Mouse (Mus musculus) right cerebral cortex, postnatal 25 days (tissue): ENCODE measurements at regions not wholly inside any gene's neighbourhood (a gene's known extent, or its start where the extent isn't known, plus 50 kb on each side); places are given as distances from the start of the nearest gene placed in this dataset.

Experiments used
- DNase-seq: peaks from one replicate; pipeline ENCODE4 v3.0.0; 2022

DNA sequence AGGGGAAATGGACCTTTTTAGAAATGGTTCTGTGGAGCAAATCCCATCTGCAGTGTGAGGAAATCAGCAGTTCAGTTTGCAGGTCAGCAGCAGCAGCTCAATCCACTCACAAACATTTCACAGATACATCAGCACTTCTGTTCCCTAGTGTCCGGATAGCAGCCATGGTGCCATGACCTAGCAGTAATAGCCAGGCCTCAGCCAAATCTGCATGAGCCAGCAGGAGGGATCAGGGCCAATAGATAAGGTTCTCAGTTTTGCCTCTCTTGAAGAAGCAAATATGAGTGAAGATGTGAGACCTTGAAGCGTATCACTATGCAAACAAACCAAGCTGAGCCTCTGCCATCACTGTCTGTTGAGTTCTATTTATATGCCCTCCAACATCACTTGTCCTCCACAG is 380.7 kb upstream of the Chrm3 start:
- DNase-seq: no peak

DNA sequence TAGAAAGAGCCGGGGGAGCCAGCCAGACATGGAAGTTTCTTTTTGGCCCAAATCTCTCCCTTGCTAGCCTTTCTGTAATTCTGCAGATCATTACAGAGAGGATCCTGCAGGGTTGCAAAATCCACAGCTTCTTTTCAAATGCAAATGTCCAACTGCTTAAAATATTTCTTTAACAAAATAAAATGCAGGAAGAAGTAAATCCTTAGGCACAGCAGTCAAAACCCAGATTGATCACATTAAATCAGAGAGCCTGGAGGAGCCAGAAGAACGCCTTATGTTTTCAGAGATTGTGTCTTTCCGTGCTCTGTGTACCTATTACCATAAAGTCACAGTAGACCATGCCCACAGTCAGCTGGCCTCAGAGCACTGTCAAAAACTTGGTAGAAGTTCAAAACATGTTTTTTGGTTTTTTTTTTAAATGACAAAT is 365.1 kb upstream of the Chrm3 start:
- DNase-seq: no peak

GRCm38 (mm10) chr13:10725335-10725734 is 364.7 kb upstream of the Chrm3 start:
- no peak for DNase-seq

GRCm38 (mm10) chr13:10720639-10721038 is 360.0 kb upstream of the Chrm3 start:
- peak; percentile 13 for DNase-seq

- no peak for DNase-seq
Observed at GRCm38 (mm10) chr13:10711451-10711850, 350.8 kb upstream of the Chrm3 start.

- DNase-seq: no peak
Observed at GRCm38 (mm10) chr13:10710909-10711308, 350.3 kb upstream of the Chrm3 start.

DNA sequence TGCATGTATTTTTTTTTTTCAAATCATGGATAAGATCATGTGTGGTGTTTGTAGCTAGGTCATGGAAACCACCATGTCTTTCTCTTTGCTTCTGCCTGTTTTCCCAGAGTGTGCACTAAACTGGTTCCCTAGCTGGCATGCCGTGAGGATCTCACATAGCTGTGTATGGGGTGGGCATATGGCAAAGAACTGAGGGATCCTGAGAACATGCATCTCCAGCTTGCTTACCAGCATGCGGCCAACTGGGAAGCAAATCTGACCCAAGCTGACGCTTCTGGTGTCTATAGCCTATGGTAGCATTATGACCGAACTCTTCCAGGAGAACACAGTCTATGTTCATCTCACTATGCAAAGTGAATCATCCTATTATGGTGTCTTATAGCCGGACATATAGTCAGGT is 336.5 kb upstream of the Chrm3 start:
- DNase-seq: no peak

DNA sequence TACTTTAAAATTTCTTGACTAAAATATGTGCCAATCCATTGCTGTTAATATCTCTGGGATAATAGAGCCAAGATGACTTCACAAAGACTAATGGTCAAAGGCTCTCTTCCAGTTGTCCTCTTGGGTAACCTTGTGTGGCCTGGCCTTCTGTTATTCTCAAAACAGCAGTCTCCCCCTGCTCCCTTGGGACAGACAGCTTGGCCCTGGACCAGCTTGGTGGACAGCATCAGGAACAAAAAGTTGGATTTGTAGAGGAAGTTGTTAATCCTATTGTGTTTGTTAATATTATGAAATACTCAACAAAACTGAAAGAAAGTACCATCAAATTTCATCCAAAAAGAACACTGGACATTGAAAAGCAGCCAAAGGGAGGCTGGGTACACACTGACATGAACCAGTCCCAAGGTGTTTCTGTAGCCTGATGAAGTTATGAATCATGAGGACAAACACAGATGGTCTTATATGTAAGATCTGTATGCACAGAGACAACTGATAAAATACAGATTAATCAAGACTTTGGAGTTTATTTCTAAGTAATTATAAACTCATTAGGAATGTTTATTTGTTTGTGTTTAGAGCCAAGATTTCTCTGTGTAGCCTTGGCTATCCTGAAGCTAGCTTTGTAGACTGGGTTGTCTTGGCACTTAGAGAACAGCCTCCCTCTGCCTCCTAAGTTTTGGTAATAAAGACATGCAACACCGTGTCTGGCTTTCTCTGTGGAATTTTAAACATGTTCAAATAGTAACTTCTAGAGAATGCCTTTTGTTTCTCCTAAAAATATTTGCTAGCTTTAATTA is 335.7 kb upstream of the Chrm3 start:
- no peak for DNase-seq

- no peak for DNase-seq
Observed at GRCm38 (mm10) chr13:10691307-10691706, 330.7 kb upstream of the Chrm3 start.

GRCm38 (mm10) chr13:10687379-10687778 is 326.7 kb upstream of the Chrm3 start:
- no peak for DNase-seq

GRCm38 (mm10) chr13:10654086-10654422 is 293.4 kb upstream of the Chrm3 start:
- DNase-seq: no peak

- peak; percentile 53 for DNase-seq
Observed at GRCm38 (mm10) chr13:10653376-10654085, 292.9 kb upstream of the Chrm3 start.

GRCm38 (mm10) chr13:10636859-10637258 is 276.2 kb upstream of the Chrm3 start:
- DNase-seq: peak; percentile 27

- no peak for DNase-seq
Observed at GRCm38 (mm10) chr13:10630467-10630866, 269.8 kb upstream of the Chrm3 start.

DNA sequence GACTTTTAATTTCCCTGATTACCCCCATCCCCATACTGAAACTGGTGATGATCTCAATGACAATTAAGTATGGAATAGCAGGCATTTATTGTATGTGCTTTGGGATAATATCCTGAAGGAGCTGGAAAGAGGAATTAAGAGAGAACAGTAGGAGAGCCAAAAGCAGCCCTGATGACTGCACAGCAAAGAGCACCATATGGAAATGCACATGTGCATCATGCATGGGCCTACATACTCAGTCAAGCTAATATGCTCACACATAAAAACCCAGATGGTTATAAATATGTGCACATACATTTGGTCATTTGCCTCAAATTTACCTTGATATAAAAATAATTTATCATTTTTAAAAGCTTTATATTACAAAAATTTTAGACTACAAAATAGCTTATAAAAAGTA is 259.0 kb upstream of the Chrm3 start:
- DNase-seq: no peak

DNA sequence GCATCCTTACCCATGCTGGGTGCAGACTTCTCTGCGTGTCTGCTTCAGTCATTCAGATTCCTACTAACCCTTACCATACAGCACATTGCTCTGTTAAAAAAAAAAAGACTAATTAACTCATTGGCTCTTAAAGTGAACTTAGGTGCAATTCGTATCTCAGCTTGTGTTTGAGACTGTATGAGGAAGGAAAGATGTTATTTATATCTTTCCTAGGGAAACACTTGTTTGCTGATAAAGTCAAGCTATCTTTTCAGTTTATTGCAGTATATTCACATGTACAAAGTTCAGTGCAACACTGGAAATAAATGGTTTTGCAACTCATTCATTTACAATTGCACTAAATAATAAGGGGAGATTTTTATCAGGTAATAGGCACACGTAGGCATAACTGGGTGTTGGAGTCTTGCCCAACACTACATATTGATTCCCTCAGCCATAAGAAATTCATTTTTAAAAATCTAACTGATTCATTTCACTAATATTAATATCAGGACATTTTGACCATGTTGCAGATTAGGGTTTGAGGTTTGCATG is 257.8 kb upstream of the Chrm3 start:
- no peak for DNase-seq

DNA sequence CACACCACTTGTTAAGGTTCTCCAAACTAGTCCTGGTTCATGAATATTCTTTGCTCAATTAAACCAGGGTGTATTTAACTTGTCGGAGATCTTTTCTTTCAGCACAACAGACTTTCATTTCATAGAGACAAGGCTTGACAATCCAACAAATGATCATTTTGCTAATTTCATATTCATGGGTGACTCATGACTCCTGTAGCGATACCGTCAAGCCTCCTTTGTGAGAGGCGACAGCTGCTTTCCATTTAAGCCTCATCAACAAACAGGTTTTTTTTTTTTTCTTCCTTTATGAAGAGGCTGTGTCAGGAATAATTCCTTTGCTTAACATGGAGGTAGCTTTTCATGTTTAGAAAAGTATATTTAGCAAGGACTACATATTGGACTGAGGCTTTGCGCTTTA is 214.3 kb upstream of the Chrm3 start:
- DNase-seq: no peak

DNA sequence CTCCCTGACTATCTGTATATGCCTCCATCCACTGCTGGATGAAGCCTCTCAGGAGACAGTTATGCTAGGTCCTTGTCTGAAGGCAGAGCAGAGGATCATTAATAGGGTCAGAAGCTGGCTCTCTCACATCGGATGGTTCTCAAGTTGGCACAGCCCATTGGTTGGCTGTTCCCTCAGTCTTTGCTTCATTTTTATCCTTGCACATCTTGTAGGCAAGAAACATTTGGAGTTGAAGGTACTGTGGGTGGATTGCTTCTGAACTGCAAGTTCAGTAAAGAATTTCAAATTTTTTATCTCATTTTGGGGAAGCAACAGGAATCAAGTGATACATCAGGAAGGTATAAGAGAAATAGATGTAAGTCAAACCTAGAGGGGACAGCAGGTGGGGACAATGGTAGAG is 206.2 kb upstream of the Chrm3 start:
- DNase-seq: no peak

DNA sequence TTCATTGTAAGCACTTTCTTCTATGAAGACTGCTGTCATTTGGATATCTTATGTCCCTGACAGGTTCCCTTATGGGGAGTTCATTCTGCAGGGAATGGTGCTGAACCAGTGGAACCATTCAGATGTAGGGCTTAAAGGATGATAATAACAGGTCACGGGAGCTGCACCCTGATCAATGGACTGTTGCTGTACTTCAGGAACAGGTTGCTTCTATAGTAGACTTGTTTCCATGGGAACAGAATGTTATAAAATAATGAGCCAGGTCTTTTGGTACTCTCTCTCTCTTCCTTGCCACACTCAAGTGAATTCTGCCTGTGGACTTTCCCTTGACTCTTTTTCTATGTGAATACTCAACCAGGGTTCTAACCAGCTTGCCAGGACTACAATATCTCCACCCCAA is 196.9 kb upstream of the Chrm3 start:
- no peak for DNase-seq

DNA sequence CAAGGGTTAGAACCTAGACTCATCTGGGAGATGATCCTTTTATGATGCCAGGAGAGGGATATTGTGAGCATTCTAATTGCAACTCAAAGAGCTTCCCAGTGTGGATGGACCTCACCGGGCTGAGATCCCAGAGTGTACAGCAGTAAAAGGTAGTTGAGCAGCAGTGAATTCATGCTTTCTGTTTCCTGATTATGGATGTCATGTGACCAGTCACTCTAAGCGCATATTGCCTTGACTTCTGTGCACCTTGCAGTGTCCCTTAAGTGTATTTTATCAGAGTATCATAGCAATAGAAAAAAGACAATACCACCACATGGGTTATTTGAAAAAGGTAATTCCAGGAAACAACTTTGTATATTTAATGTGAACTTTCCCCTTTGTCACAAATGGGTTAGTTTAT is 193.9 kb upstream of the Chrm3 start:
- DNase-seq: no peak

GRCm38 (mm10) chr13:10542723-10543122 is 182.1 kb upstream of the Chrm3 start:
- no peak for DNase-seq

DNA sequence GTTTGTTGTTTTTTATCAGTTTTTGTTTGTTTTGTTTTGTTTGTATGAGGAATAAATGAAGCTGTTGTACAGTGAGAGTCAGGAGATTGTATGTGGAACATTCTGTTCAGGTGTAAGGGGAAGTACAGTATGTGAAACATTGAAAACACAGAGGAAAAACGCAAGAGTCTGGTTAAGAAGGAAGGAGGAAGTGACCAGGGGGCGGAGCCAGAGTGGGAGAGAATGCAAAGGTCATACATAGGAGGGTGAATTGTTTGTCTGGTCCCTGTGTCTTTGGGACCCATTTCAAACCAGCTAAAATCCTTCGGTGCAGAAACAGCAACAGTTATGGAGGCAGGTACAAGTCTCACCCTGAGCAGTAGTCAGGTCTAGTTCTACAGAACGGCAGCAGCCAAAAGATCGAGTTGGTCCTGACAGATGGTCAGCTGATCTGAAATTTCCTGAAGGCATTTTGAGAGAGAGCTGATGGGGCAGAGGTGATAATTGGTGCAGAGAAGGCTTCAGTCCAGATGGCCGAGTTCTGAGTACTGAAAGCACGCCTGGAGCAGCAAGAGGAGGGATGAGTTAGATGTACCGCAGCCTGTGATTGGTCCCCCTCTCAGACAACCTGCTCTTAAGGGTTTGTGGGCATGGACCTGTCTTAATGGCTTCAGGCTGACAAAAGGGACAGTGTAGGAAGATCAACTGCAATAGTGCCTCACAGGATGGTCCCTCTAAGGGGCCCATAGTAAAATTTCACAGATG is 179.7 kb upstream of the Chrm3 start:
- no peak for DNase-seq

GRCm38 (mm10) chr13:10538927-10539326 is 178.3 kb upstream of the Chrm3 start:
- no peak for DNase-seq

DNA sequence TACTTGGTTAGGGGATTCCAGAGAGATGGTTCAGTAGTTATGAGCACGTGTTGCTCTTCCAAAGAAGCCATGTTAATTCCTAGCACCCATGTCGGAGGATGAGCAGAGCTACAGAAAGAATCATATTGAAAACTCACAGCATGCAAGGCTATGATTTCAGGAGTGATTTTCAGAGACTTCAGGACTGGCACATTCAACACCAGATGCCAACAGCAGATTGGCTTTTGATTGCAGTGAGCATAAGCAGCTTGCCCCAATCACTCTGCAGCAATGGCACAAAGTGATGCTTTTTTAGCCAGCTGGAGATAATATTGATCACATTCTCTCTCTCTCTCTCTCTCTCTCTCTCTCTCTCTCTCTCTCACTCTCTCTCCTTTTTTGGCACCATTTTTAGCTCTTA is 166.6 kb upstream of the Chrm3 start:
- DNase-seq: no peak
